Mouse (Mus musculus): Measurements from ENCODE around the gene C1ql1. TPM values are rescaled to one million over a fixed set of nuclear protein-coding genes. Genes with fewer than 3 reads are reported as not detected.

Gene C1ql1
- polyA plus RNA-seq, 1 experiment from 2014 or later = 3.7 TPM

DNA sequence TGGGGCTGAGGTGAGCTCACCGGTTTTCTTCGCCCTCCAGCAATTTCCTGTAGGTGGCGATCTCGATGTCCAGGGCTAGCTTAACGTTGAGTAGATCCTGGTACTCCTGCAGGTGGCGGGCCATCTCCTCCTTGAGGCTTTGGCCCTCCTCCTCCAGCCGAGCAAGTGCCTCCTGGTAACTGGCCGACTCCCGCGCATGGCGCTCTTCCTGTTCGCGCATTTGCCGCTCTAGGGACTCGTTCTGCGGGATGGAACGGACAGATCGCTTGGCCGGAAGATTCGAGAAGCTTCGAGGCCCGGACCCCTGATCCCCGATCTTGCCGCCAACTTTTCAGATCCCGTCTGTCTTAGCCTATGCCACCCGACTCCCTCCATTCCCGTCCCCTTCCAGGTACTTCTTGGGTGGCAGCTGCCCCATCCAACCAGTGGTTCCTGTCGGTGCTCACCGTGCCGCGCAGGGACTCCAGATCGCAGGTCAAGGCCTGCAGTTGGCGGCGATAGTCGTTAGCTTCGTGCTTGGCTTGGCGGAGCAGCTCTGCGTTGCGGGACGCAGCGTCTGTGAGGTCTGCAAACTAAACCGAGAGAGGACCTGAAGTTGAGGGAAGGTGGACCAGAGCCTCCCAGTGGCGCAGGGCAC is 53.4 kb downstream of the C1ql1 start:
- Histone ChIP-seq H3K27me3 (peaks cover 65% of the 10 kb centered on the region), H3K27ac (no peak overlapping the region), H3K36me3 (replicated peaks) (no peaks in the 10 kb centered on the region), H3K4me1 (peaks cover 8% of the 10 kb centered on the region), H3K9ac (0 out of 2 replicates have a peak overlapping the region, but pooled peaks have one; percentile 33), H3K4me2 (peak overlapping the region; percentile 52), H3K9me3 (no peaks in the 10 kb centered on the region), H3K4me3 (replicated peaks) (peak overlapping the region; percentile 30)
- no peak for ATAC-seq (ENCODE audit: low FRiP score)
- under 1% methylated on average over 43 of the region's 43 CpGs for WGBS

DNA sequence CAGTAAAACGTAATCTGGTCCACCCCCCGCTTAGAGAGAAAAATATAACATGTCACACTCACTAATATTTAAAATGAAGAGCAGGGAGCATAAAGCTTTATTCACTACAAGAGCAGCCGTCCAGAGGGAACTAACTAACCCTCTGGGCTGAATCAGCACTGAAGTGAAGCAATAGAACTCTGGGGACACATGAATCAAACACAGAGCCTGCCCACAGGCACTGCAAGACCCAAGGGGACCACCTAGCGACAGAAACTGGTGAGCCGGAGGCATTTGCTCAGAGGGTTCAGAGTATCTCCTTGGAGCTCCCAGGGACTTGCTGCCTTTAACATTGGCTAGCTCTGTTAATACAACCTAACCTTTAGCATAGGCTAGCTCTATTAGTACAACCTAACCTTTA is 56.4 kb downstream of the C1ql1 start:
- no peaks in the 10 kb centered on the region for H3K36me3 ChIP-seq (replicated peaks)
- H3K9me3 ChIP-seq = no peaks in the 10 kb centered on the region
- no peak overlapping the region for H3K4me2 ChIP-seq
- 76% methylated on average over 5 of the region's 5 CpGs for WGBS
- H3K27ac ChIP-seq = no peak overlapping the region
- no peak overlapping the region for H3K4me3 ChIP-seq (replicated peaks)
- ATAC-seq (ENCODE audit: low FRiP score) = no peak
- peaks cover 59% of the 10 kb centered on the region for H3K27me3 ChIP-seq
- H3K9ac ChIP-seq = no peak overlapping the region
- peaks cover 8% of the 10 kb centered on the region for H3K4me1 ChIP-seq

Other genes starting within 250 kb of the C1ql1 start
- gene Ccdc43, start 248.9 kb downstream of the C1ql1 start, polyA plus RNA-seq (2016; fragmentation: Nextera tagmentation; extraction: Ambion mirVana) = 55.1 and 57.7 TPM in 2 replicates
- 22.7 and 23.0 TPM in 2 replicates for gene Adam11, start 185.2 kb downstream of the C1ql1 start, polyA plus RNA-seq (2016; fragmentation: Nextera tagmentation; extraction: Ambion mirVana)
- 90.5 and 103 TPM in 2 replicates for gene Gjc1, start 127.0 kb downstream of the C1ql1 start, polyA plus RNA-seq (2016; fragmentation: Nextera tagmentation; extraction: Ambion mirVana)
- not detected in 2 replicates for gene Higd1b, start 110.8 kb downstream of the C1ql1 start, polyA plus RNA-seq (2016; fragmentation: Nextera tagmentation; extraction: Ambion mirVana)
- 274 and 279 TPM in 2 replicates for gene Eftud2, start 65.7 kb downstream of the C1ql1 start, polyA plus RNA-seq (2016; fragmentation: Nextera tagmentation; extraction: Ambion mirVana)
- gene Ccdc103, start 65.5 kb downstream of the C1ql1 start, polyA plus RNA-seq (2016; fragmentation: Nextera tagmentation; extraction: Ambion mirVana) = 1.7 and 2.4 TPM in 2 replicates
- gene Fam187a, start 61.5 kb downstream of the C1ql1 start, polyA plus RNA-seq (2016; fragmentation: Nextera tagmentation; extraction: Ambion mirVana) = not detected in 2 replicates
- gene Gfap, start 45.8 kb downstream of the C1ql1 start, polyA plus RNA-seq (2016; fragmentation: Nextera tagmentation; extraction: Ambion mirVana) = 0.09 TPM in 1 of 2 replicates, not detected in the other
- gene Kif18b, start 21.6 kb downstream of the C1ql1 start, polyA plus RNA-seq (2016; fragmentation: Nextera tagmentation; extraction: Ambion mirVana) = 10.8 and 13.0 TPM in 2 replicates
- gene Nmt1, start 81.5 kb upstream of the C1ql1 start, polyA plus RNA-seq (2016; fragmentation: Nextera tagmentation; extraction: Ambion mirVana) = 49.0 and 56.2 TPM in 2 replicates
- gene Dcakd, start 81.6 kb upstream of the C1ql1 start, polyA plus RNA-seq (2016; fragmentation: Nextera tagmentation; extraction: Ambion mirVana) = 190 and 210 TPM in 2 replicates
- 1.4 and 1.5 TPM in 2 replicates for gene Plcd3, start 155.0 kb upstream of the C1ql1 start, polyA plus RNA-seq (2016; fragmentation: Nextera tagmentation; extraction: Ambion mirVana)
- gene Acbd4, start 155.0 kb upstream of the C1ql1 start, polyA plus RNA-seq (2016; fragmentation: Nextera tagmentation; extraction: Ambion mirVana) = 5.7 and 7.1 TPM in 2 replicates
- gene Hexim1, start 169.5 kb upstream of the C1ql1 start, polyA plus RNA-seq (2016; fragmentation: Nextera tagmentation; extraction: Ambion mirVana) = 3.4 TPM in 2 replicates
- 10.1 and 11.8 TPM in 2 replicates for gene Hexim2, start 185.7 kb upstream of the C1ql1 start, polyA plus RNA-seq (2016; fragmentation: Nextera tagmentation; extraction: Ambion mirVana)
- gene Fmnl1, start 224.4 kb upstream of the C1ql1 start, polyA plus RNA-seq (2016; fragmentation: Nextera tagmentation; extraction: Ambion mirVana) = 1.1 TPM in 2 replicates

Data from forebrain, embryonic 12.5 days (tissue).